Mouse (Mus musculus) intestine, embryonic 15.5 days (tissue): ENCODE measurements around the gene Spata48. TPM values are rescaled to one million over a fixed set of nuclear protein-coding genes. Genes with fewer than 3 reads are reported as not detected.

Experiments
- ATAC-seq: fragments of 200-750 bp; cut with Nextera tagmentation; 2 replicates; pipeline ENCODE4 v1.8.0; 2017; ENCODE audit warnings: moderate TSS enrichment, moderate library complexity
- H3K27ac ChIP-seq: fragments of 300-500 bp; sonication (generic); 2 replicates; pipeline ENCODE4 v1.5.1; 2015; ENCODE audit warnings: mild to moderate bottlenecking, inconsistent platforms
- H3K27me3 ChIP-seq: fragments of 300-500 bp; sonication (generic); replicated peaks from 2 replicates; pipeline ENCODE4 v1.6.1; 2015; ENCODE audit warnings: inconsistent platforms
- H3K36me3 ChIP-seq: fragments of 300-500 bp; sonication (generic); 2 replicates; pipeline ENCODE4 v1.6.1; 2015; ENCODE audit warnings: inconsistent platforms
- H3K4me1 ChIP-seq: fragments of 300-500 bp; sonication (generic); replicated peaks from 2 replicates; pipeline ENCODE4 v1.6.1; 2015; ENCODE audit warnings: inconsistent platforms
- H3K4me2 ChIP-seq: fragments of 300-500 bp; sonication (generic); replicated peaks from 2 replicates; pipeline ENCODE4 v1.6.1; 2015; ENCODE audit warnings: mild to moderate bottlenecking, inconsistent platforms
- H3K4me3 ChIP-seq: fragments of 300-500 bp; sonication (generic); replicated peaks from 2 replicates; pipeline ENCODE4 v1.5.1; 2015; ENCODE audit warnings: inconsistent platforms
- H3K9ac ChIP-seq: fragments of 300-500 bp; sonication (generic); 2 replicates; pipeline ENCODE4 v1.6.1; 2015; ENCODE audit warnings: inconsistent platforms
- H3K9me3 ChIP-seq: fragments of 300-500 bp; sonication (generic); 2 replicates; pipeline ENCODE4 v1.6.1; 2016; ENCODE audit warnings: inconsistent platforms
- WGBS: fragments of 180-500 bp; shearing (Covaris S2); methylation state at CpG from one replicate; pipeline ENCODE4 v1.1.7; 2015; 5-methylcytosine and 5-hydroxymethylcytosine counted together
- polyA plus RNA-seq: library from polyadenylated mRNA; unstranded; fragments of >200 nt; fragmentation: Nextera tagmentation; extraction: Ambion mirVana; gene quantifications from 2 replicates; pipeline ENCODE4 v1.2.1, GENCODE M21; 2015

The Spata48 gene
- polyA plus RNA-seq, result 0.98 TPM in 1 of 2 replicates, not detected in the other

DNA sequence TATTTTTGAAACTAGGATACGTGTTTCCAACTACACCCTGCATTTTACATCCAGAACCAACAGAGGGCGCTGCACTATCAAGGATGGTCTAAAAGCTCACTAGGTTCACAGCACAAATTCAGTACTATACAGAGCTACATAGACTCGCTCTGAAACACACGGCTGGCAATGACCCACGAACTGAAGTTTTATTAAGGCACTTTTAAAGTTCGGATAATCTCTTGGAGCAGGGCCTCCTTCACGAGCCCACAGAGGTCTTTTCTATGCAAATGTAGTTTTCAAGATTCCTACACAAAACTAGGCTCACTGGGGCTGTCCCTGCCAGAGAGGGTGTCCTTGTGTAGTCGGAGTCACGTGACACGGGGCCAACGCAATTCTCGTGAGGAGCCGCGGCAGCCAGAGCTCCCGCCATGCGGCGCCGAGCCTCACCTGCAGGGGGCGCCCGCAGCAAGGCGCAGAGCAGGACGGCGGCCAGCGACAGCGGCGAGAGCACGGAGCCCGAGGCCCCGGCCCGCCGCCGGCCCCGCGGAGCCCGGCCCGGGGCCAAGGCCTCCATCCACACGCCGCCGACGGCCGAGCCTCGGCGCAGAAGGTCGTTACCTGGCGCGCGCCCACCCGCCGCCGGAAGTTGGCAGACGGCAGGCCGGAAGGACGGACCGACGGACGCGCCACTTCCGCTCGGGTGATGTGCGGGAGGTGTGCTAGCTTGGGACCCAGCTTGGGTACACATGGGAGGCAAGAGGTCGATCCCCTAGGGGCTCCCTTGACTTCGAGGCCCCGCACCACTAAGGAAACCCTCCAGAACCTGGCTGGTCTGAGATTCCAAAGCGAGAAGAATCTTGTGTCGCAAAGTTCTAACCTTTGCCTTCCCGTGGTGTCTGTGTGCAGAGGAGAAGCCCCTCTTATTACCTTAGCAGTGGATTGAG, at the start of gene Spata48, which contains the start of gene Zpbp:
Spata48 (plus strand) TSS at position 460 of the 926 bp plus-strand sequence.
Zpbp (minus strand) TSS at position 774 of the 926 bp plus-strand sequence.
- peak within 1 kb of the TSS; percentile 64 for H3K9ac ChIP-seq
- H3K9me3 ChIP-seq, result no peaks in the 10 kb centered on the region
- peak within 1 kb of the TSS; percentile 64 for H3K4me3 ChIP-seq
- WGBS, result 3% methylated on average over 66 of the region's 66 CpGs
- no peaks in the 10 kb centered on the region for H3K4me1 ChIP-seq
- H3K4me2 ChIP-seq, result peak within 1 kb of the TSS; percentile 80
- no peaks in the 10 kb centered on the region for H3K27me3 ChIP-seq
- H3K27ac ChIP-seq, result peak within 1 kb of the TSS; percentile 49
- H3K36me3 ChIP-seq, result no peaks in the 10 kb centered on the region
- peak; percentile 99 for ATAC-seq

GRCm38 (mm10) chr11:11414188-11414587, 47.7 kb upstream of the Spata48 start:
- Histone ChIP-seq H3K27ac (no peak overlapping the region), H3K9ac (no peak overlapping the region), H3K27me3 (no peaks in the 10 kb centered on the region), H3K4me2 (no peak overlapping the region), H3K36me3 (no peaks in the 10 kb centered on the region), H3K4me3 (no peak overlapping the region), H3K9me3 (no peaks in the 10 kb centered on the region), H3K4me1 (no peaks in the 10 kb centered on the region)
- WGBS, result 79% methylated on average over 5 of the region's 5 CpGs
- no peak for ATAC-seq

- ATAC-seq, result no peak
- H3K9me3 ChIP-seq, result no peaks in the 10 kb centered on the region
- WGBS, result 79% methylated on average over 2 of the region's 2 CpGs
Measured at GRCm38 (mm10) chr11:11417356-11417755, 44.5 kb upstream of the Spata48 start.

GRCm38 (mm10) chr11:11455037-11455436, 6.9 kb upstream of the Spata48 start:
- WGBS, result 20% methylated on average over 2 of the region's 2 CpGs

More at GRCm38 (mm10) chr11:11417356-11417755, 44.5 kb upstream of the Spata48 start:
- Histone ChIP-seq H3K4me2 (no peak overlapping the region), H3K4me1 (no peaks in the 10 kb centered on the region), H3K36me3 (no peaks in the 10 kb centered on the region), H3K27me3 (no peaks in the 10 kb centered on the region), H3K9ac (no peak overlapping the region), H3K27ac (no peak overlapping the region), H3K4me3 (no peak overlapping the region)

GRCm38 (mm10) chr11:11462561-11462890, 632 bp downstream of the Spata48 start:
- H3K27ac ChIP-seq, result no peak overlapping the region
- peak overlapping the region; percentile 64 for H3K9ac ChIP-seq
- H3K4me3 ChIP-seq, result peak overlapping the region; percentile 64
- H3K9me3 ChIP-seq, result no peaks in the 10 kb centered on the region
- peak overlapping the region; percentile 80 for H3K4me2 ChIP-seq
- H3K36me3 ChIP-seq, result no peaks in the 10 kb centered on the region
- no peaks in the 10 kb centered on the region for H3K27me3 ChIP-seq
- ATAC-seq, result no peak
- no peaks in the 10 kb centered on the region for H3K4me1 ChIP-seq
- WGBS, result 80% methylated on average over 5 of the region's 5 CpGs

More at GRCm38 (mm10) chr11:11455037-11455436, 6.9 kb upstream of the Spata48 start:
- no peaks in the 10 kb centered on the region for H3K4me1 ChIP-seq
- H3K4me2 ChIP-seq, result no peak overlapping the region
- no peak for ATAC-seq
- no peaks in the 10 kb centered on the region for H3K36me3 ChIP-seq
- H3K4me3 ChIP-seq, result no peak overlapping the region
- H3K9ac ChIP-seq, result no peak overlapping the region
- H3K27me3 ChIP-seq, result no peaks in the 10 kb centered on the region
- H3K27ac ChIP-seq, result no peak overlapping the region
- no peaks in the 10 kb centered on the region for H3K9me3 ChIP-seq

DNA sequence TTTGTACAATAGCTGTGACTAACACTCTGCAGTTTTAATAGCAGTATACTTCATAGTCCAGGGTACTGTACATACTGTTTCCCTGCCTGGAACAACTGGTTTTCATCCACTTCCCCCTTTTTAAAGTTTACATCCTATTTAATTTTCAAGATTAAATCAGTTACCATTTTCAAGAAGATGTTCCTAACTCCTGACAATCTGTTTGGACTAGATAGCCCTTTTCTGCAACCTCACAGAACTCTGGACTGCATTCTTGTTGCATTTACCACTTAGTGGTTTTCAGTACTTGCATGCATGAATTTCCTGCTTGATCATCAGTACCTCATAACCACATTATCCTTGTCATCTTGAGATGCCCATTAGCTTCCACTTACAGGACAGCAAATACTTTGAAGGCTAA, 7.0 kb downstream of the Spata48 start:
- H3K4me1 ChIP-seq, result no peaks in the 10 kb centered on the region
- no peaks in the 10 kb centered on the region for H3K9me3 ChIP-seq
- ATAC-seq, result no peak
- no peak overlapping the region for H3K9ac ChIP-seq
- H3K4me3 ChIP-seq, result no peak overlapping the region
- no peak overlapping the region for H3K4me2 ChIP-seq
- no peaks in the 10 kb centered on the region for H3K27me3 ChIP-seq
- no peak overlapping the region for H3K27ac ChIP-seq
- H3K36me3 ChIP-seq, result no peaks in the 10 kb centered on the region

- no peak overlapping the region for H3K9ac ChIP-seq
Measured at GRCm38 (mm10) chr11:11484378-11484777, 22.5 kb downstream of the Spata48 start.

GRCm38 (mm10) chr11:11492044-11492443, 30.1 kb downstream of the Spata48 start:
- WGBS, result 57% methylated on average over 5 of the region's 5 CpGs
- Histone ChIP-seq H3K4me3 (no peak overlapping the region), H3K4me1 (no peaks in the 10 kb centered on the region), H3K36me3 (no peaks in the 10 kb centered on the region), H3K27ac (no peak overlapping the region), H3K4me2 (no peak overlapping the region), H3K27me3 (no peaks in the 10 kb centered on the region), H3K9ac (no peak overlapping the region), H3K9me3 (no peaks in the 10 kb centered on the region)
- no peak for ATAC-seq

More at GRCm38 (mm10) chr11:11484378-11484777, 22.5 kb downstream of the Spata48 start:
- no peak for ATAC-seq
- Histone ChIP-seq H3K9me3 (no peaks in the 10 kb centered on the region), H3K36me3 (no peaks in the 10 kb centered on the region), H3K4me2 (no peak overlapping the region), H3K27ac (no peak overlapping the region), H3K4me1 (no peaks in the 10 kb centered on the region), H3K27me3 (no peaks in the 10 kb centered on the region), H3K4me3 (no peak overlapping the region)
- WGBS, result 47% methylated on average over 8 of the region's 8 CpGs

GRCm38 (mm10) chr11:11495697-11496096, 33.8 kb downstream of the Spata48 start:
- Histone ChIP-seq H3K4me1 (no peaks in the 10 kb centered on the region), H3K4me3 (no peak overlapping the region), H3K4me2 (no peak overlapping the region), H3K27ac (no peak overlapping the region), H3K27me3 (no peaks in the 10 kb centered on the region), H3K9me3 (no peaks in the 10 kb centered on the region), H3K36me3 (no peaks in the 10 kb centered on the region), H3K9ac (no peak overlapping the region)
- 93% methylated on average over 2 of the region's 2 CpGs for WGBS
- no peak for ATAC-seq

DNA sequence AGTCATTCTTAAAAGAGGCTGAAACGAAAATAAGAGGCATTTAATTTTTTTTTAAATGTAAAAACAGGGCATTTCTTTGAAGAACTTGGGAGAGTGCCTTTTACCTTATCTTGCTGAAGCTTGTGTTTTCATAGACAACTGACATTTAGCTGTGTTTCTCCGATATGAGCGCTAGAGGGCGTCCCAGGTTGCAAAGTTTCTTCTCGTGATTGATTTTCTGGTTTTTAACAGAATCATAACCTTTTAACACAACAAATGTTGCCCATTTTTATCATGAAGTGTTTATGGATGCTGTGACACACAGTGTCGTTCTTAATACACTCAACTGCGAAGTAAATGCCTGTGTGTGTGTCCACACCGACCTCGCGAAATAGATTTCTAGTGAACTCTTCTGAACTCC, 38.0 kb downstream of the Spata48 start:
- no peaks in the 10 kb centered on the region for H3K4me1 ChIP-seq
- ATAC-seq, result no peak
- H3K27ac ChIP-seq, result no peak overlapping the region
- H3K9me3 ChIP-seq, result no peaks in the 10 kb centered on the region
- H3K36me3 ChIP-seq, result no peaks in the 10 kb centered on the region
- WGBS, result 23% methylated on average over 10 of the region's 10 CpGs
- H3K4me3 ChIP-seq, result no peak overlapping the region
- H3K9ac ChIP-seq, result no peak overlapping the region
- H3K4me2 ChIP-seq, result no peak overlapping the region
- no peaks in the 10 kb centered on the region for H3K27me3 ChIP-seq

DNA sequence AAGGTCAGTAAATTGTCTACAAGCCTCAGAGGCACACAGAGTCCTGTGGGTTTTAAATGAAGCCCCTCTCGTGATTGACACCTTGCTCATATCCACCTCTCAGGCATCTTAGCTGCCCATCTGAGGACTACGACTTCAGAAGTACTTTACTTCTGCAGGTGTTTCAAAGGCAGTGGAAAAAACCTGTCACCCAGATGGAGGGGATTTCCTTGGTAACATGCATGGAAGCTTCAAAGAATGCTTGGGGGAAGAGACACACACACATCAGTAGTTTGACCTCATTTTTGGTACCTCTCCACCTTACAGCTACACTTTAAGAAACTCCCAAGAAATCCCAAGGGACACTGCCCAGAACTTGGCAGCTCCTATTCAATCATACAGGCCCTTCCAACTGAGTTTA, 44.3 kb downstream of the Spata48 start:
- H3K36me3 ChIP-seq, result no peaks in the 10 kb centered on the region
- H3K4me2 ChIP-seq, result no peak overlapping the region
- ATAC-seq, result no peak
- no peaks in the 10 kb centered on the region for H3K9me3 ChIP-seq
- H3K4me3 ChIP-seq, result no peak overlapping the region
- no peak overlapping the region for H3K27ac ChIP-seq
- no peaks in the 10 kb centered on the region for H3K27me3 ChIP-seq
- H3K4me1 ChIP-seq, result no peaks in the 10 kb centered on the region
- 78% methylated on average over 2 of the region's 2 CpGs for WGBS
- no peak overlapping the region for H3K9ac ChIP-seq

GRCm38 (mm10) chr11:11509413-11509812, 47.5 kb downstream of the Spata48 start:
- WGBS, result 73% methylated on average over 2 of the region's 2 CpGs
- no peak overlapping the region for H3K4me2 ChIP-seq
- no peak overlapping the region for H3K9ac ChIP-seq
- no peak overlapping the region for H3K4me3 ChIP-seq
- no peak overlapping the region for H3K27ac ChIP-seq
- H3K36me3 ChIP-seq, result no peaks in the 10 kb centered on the region
- no peak for ATAC-seq
- H3K9me3 ChIP-seq, result no peaks in the 10 kb centered on the region
- no peaks in the 10 kb centered on the region for H3K4me1 ChIP-seq
- no peaks in the 10 kb centered on the region for H3K27me3 ChIP-seq

DNA sequence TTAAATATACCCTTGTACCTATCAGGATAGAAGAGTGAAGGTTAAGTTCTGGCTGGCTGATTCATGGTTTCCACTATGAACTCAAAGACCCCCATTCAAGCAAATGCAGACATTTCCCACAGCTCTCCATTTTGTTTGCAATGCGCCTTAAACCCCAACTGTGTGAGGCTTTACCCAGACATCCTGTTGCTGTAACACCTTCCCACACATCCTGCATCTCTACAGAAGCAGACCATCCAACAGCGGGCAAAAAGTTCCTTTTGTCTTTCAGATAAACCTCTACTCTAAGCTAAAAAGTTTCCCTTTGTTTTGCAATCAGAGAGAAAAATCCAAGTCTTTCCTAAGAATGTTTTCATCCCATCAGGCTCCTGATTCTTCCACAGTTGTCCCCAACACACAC, 50.2 kb downstream of the Spata48 start:
- H3K36me3 ChIP-seq, result no peaks in the 10 kb centered on the region
- H3K4me1 ChIP-seq, result no peaks in the 10 kb centered on the region
- H3K4me3 ChIP-seq, result no peak overlapping the region
- no peak overlapping the region for H3K9ac ChIP-seq
- no peak overlapping the region for H3K4me2 ChIP-seq
- H3K27ac ChIP-seq, result no peak overlapping the region
- no peaks in the 10 kb centered on the region for H3K27me3 ChIP-seq
- 40% methylated on average over 2 of the region's 2 CpGs for WGBS
- H3K9me3 ChIP-seq, result no peaks in the 10 kb centered on the region
- ATAC-seq, result no peak
